Mouse (Mus musculus) megakaryocyte, embryonic 14.5 days (primary cell): ENCODE measurements at regions not wholly inside any gene's neighbourhood (a gene's known extent, or its start where the extent isn't known, plus 50 kb on each side); places are given as distances from the start of the nearest gene placed in this dataset.

ENCODE experiments used
- FLI1 ChIP-seq: IDR thresholded peaks from 2 replicates; pipeline ENCODE4 v1.6.1; 2012; ENCODE audit warnings: low read length, inconsistent platforms, mixed read lengths
- GATA1 ChIP-seq: IDR thresholded peaks from 3 replicates; pipeline ENCODE4 v1.6.1; 2012; ENCODE audit warnings: mixed read lengths, low read length, inconsistent platforms, borderline replicate concordance

DNA sequence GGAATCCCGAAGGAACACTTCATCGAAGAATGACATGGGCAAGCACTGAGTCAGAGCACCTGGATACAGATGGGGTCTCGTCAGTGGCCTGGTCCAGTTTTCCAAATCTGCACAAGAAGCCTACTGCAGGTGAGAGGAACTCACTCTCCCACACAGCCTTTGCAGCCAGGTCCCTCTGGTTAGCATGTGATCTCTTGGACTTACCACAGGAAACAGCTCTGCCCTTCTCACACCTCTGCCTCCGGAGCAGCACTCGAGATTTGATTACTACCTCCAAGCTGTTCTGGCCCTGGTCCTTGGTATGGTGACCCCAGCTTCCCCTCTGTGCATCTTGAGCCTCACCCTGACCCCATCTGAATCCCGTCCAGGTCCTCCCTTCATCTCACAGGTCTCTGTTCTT is 128.5 kb upstream of the Zfp618 start:
- TF ChIP-seq GATA1: no peak
- no peak for TF ChIP-seq FLI1
